Mouse (Mus musculus): ENCODE results near the gene Fam124a. TPM values are rescaled to one million over a fixed set of nuclear protein-coding genes. Genes with fewer than 3 reads are reported as not detected.

Fam124a gene
- total and polyA plus RNA-seq, 2 experiments from 2014 or later = 5.0 to 19.6 TPM

GRCm38 (mm10) chr14:62622393-62622792 is 66.9 kb downstream of the Fam124a start:
- ATAC-seq (ENCODE audit: insufficient read depth, low read depth) (no peak), DNase-seq (ENCODE audit: low spot score) (no peak)
- no peaks in the 10 kb centered on the region for H3K4me1 ChIP-seq (ENCODE audit: control insufficient read depth, insufficient read depth)
- no peak overlapping the region for H3K4me2 ChIP-seq (ENCODE audit: low read depth, low read length)
- H3K27ac ChIP-seq (ENCODE audit: low read depth) = no peak overlapping the region
- no peak overlapping the region for H3K4me3 ChIP-seq (ENCODE audit: low read depth, low read length)
- no peak overlapping the region for H3K9ac ChIP-seq (replicated peaks; ENCODE audit: low read depth, low read length)
- no peaks in the 10 kb centered on the region for H3K27me3 ChIP-seq (ENCODE audit: control insufficient read depth, insufficient read depth, low read length)
- 84% methylated on average over 3 of the region's 3 CpGs for WGBS
- TF ChIP-seq EP300 (IDR thresholded peaks at IDR 0.05; ENCODE audit: low read depth) = no peak
- TF ChIP-seq CTCF (IDR thresholded peaks at IDR 0.05; ENCODE audit: low read depth) = no peak
- H3K36me3 ChIP-seq (replicated peaks; ENCODE audit: control insufficient read depth, insufficient read depth, low read length) = no peaks in the 10 kb centered on the region
- no peaks in the 10 kb centered on the region for H3K9me3 ChIP-seq (replicated peaks; ENCODE audit: control insufficient read depth, low read length)

DNA sequence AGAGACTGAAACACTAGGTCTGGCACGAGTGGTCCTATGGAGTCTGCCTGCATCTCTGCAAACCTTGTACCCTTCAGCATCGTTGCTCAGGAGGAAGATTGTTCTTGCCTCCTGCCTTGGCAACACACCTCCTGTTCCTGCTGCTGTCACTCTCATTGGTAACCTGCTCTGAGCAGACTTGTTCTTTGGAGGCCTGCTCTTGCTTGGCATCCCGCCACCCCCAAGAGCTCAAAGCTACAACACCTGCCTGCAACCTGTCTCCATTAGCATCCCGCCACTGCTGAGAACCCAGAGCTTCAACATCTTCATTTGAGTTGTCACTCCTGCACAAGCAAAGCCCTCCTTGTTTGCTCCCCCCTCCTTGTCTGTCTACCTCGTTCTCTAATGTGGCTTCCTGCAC is 72.4 kb downstream of the Fam124a start:
- TF ChIP-seq EP300 (IDR thresholded peaks at IDR 0.05; ENCODE audit: low read depth) = no peak
- no peak for TF ChIP-seq CTCF (IDR thresholded peaks at IDR 0.05; ENCODE audit: low read depth)
- DNase-seq (ENCODE audit: low spot score) (no peak), ATAC-seq (ENCODE audit: insufficient read depth, low read depth) (no peak)
- H3K4me2 ChIP-seq (ENCODE audit: low read depth, low read length) = no peak overlapping the region
- H3K9me3 ChIP-seq (replicated peaks; ENCODE audit: control insufficient read depth, low read length) = no peaks in the 10 kb centered on the region
- no peak overlapping the region for H3K9ac ChIP-seq (replicated peaks; ENCODE audit: low read depth, low read length)
- no peaks in the 10 kb centered on the region for H3K27me3 ChIP-seq (ENCODE audit: control insufficient read depth, insufficient read depth, low read length)
- H3K4me1 ChIP-seq (ENCODE audit: control insufficient read depth, insufficient read depth) = no peaks in the 10 kb centered on the region
- WGBS = 82% methylated on average over 5 of the region's 5 CpGs
- no peak overlapping the region for H3K4me3 ChIP-seq (ENCODE audit: low read depth, low read length)
- H3K36me3 ChIP-seq (replicated peaks; ENCODE audit: control insufficient read depth, insufficient read depth, low read length) = no peaks in the 10 kb centered on the region
- H3K27ac ChIP-seq (ENCODE audit: low read depth) = no peak overlapping the region

GRCm38 (mm10) chr14:62637436-62638344 is 82.2 kb downstream of the Fam124a start:
- TF ChIP-seq CTCF (IDR thresholded peaks at IDR 0.05; ENCODE audit: low read depth) = no peak
- no peak for TF ChIP-seq EP300 (IDR thresholded peaks at IDR 0.05; ENCODE audit: low read depth)
- H3K4me2 ChIP-seq (ENCODE audit: low read depth, low read length) = no peak overlapping the region
- H3K9me3 ChIP-seq (replicated peaks; ENCODE audit: control insufficient read depth, low read length) = no peaks in the 10 kb centered on the region
- H3K27me3 ChIP-seq (ENCODE audit: control insufficient read depth, insufficient read depth, low read length) = no peaks in the 10 kb centered on the region
- H3K27ac ChIP-seq (ENCODE audit: low read depth) = no peak overlapping the region
- no peaks in the 10 kb centered on the region for H3K4me1 ChIP-seq (ENCODE audit: control insufficient read depth, insufficient read depth)
- H3K36me3 ChIP-seq (replicated peaks; ENCODE audit: control insufficient read depth, insufficient read depth, low read length) = no peaks in the 10 kb centered on the region
- no peak overlapping the region for H3K9ac ChIP-seq (replicated peaks; ENCODE audit: low read depth, low read length)
- H3K4me3 ChIP-seq (ENCODE audit: low read depth, low read length) = no peak overlapping the region
- WGBS = 22% methylated on average over 9 of the region's 9 CpGs
- ATAC-seq (ENCODE audit: insufficient read depth, low read depth) (no peak), DNase-seq (ENCODE audit: low spot score) (peak; percentile 18)

- Histone ChIP-seq H3K4me2 (ENCODE audit: low read depth, low read length) (no peak overlapping the region), H3K27me3 (ENCODE audit: control insufficient read depth, insufficient read depth, low read length) (no peaks in the 10 kb centered on the region), H3K9me3 (replicated peaks; ENCODE audit: control insufficient read depth, low read length) (no peaks in the 10 kb centered on the region), H3K9ac (replicated peaks; ENCODE audit: low read depth, low read length) (no peak overlapping the region), H3K4me3 (ENCODE audit: low read depth, low read length) (no peak overlapping the region), H3K36me3 (replicated peaks; ENCODE audit: control insufficient read depth, insufficient read depth, low read length) (no peaks in the 10 kb centered on the region), H3K27ac (ENCODE audit: low read depth) (no peak overlapping the region), H3K4me1 (ENCODE audit: control insufficient read depth, insufficient read depth) (no peaks in the 10 kb centered on the region)
- DNase-seq (ENCODE audit: low spot score) (no peak), ATAC-seq (ENCODE audit: insufficient read depth, low read depth) (no peak)
- TF ChIP-seq CTCF (IDR thresholded peaks at IDR 0.05; ENCODE audit: low read depth) = no peak
- no peak for TF ChIP-seq EP300 (IDR thresholded peaks at IDR 0.05; ENCODE audit: low read depth)
- 52% methylated on average over 6 of the region's 6 CpGs for WGBS
These were observed 82.8 kb downstream of the Fam124a start for GRCm38 (mm10) chr14:62638345-62638702.

- Histone ChIP-seq H3K27ac (ENCODE audit: low read depth) (no peak overlapping the region), H3K4me2 (ENCODE audit: low read depth, low read length) (no peak overlapping the region), H3K36me3 (replicated peaks; ENCODE audit: control insufficient read depth, insufficient read depth, low read length) (no peaks in the 10 kb centered on the region), H3K27me3 (ENCODE audit: control insufficient read depth, insufficient read depth, low read length) (no peaks in the 10 kb centered on the region), H3K9me3 (replicated peaks; ENCODE audit: control insufficient read depth, low read length) (no peaks in the 10 kb centered on the region), H3K4me1 (ENCODE audit: control insufficient read depth, insufficient read depth) (no peaks in the 10 kb centered on the region), H3K4me3 (ENCODE audit: low read depth, low read length) (no peak overlapping the region), H3K9ac (replicated peaks; ENCODE audit: low read depth, low read length) (no peak overlapping the region)
- WGBS = 44% methylated on average over 6 of the region's 6 CpGs
- DNase-seq (ENCODE audit: low spot score) = peak; percentile 33
- TF ChIP-seq CTCF (IDR thresholded peaks at IDR 0.05; ENCODE audit: low read depth) = peak; percentile 56
- no peak for TF ChIP-seq EP300 (IDR thresholded peaks at IDR 0.05; ENCODE audit: low read depth)
- ATAC-seq (ENCODE audit: insufficient read depth, low read depth) = no peak
These were observed 83.6 kb downstream of the Fam124a start for GRCm38 (mm10) chr14:62639111-62639510.
